Mouse (Mus musculus) layer of hippocampus, adult 2 months (tissue): ENCODE measurements around the gene Cyba. TPM values are rescaled to one million over a fixed set of nuclear protein-coding genes. Genes with fewer than 3 reads are reported as not detected.

Experiments
- DNase-seq, 2 experiments: peaks; one replicate each; pipeline ENCODE4 v3.0.0; 2022; ENCODE audit warnings: low spot score in 2 of 2
- H3K27ac ChIP-seq: fragments of 200-600 bp; 2 replicates; pipeline ENCODE4 v1.8.1; 2022
- H3K4me3 ChIP-seq: fragments of 200-600 bp; 2 replicates; pipeline ENCODE4 v1.8.1; 2022; ENCODE audit warnings: mild to moderate bottlenecking
- CTCF ChIP-seq: fragments of 200-600 bp; conservative IDR thresholded peaks from 2 replicates; pipeline ENCODE4 v1.8.1; 2022; ENCODE audit warnings: antibody characterized with exemption, mild to moderate bottlenecking, moderate library complexity
- microRNA-seq, 2 experiments: library from miRNA; unstranded; fragments of <30 nt; microRNA quantifications; one replicate each; pipeline ENCODE4 v1.2.0; 2021
- total RNA-seq, 2 experiments: library from RNA; stranded (reverse); gene quantifications; 2 replicates each; pipeline ENCODE4 v1.2.3; 2021

The Cyba gene
- total RNA-seq, 2 experiments from 2014 or later = 10.0 to 10.7 TPM

DNA sequence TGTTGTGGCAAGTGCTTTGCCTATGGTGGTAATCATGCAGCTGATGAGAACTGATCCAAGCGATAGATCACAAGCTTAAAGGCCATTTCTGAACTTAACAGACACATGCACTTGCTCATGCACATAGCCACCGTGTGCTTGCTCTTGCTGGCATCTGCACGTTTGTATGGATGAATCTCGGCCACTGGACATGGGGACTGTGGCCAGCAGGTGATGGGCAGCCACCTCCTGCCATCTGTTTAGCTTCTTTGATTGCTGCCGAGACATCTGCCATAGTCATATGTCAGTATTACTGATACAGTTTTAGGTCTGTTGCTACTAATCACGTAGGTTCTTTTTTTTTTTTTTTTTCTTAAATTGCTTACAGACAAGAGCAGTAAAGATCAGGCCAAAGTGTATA is 37.4 kb downstream of the Cyba start:
- no peak for DNase-seq
- Histone ChIP-seq H3K27ac (peak overlapping the region; percentile 48; the same call in 1 of the 2 replicates), H3K4me3 (no peak overlapping the region)
- no peak for TF ChIP-seq CTCF

DNA sequence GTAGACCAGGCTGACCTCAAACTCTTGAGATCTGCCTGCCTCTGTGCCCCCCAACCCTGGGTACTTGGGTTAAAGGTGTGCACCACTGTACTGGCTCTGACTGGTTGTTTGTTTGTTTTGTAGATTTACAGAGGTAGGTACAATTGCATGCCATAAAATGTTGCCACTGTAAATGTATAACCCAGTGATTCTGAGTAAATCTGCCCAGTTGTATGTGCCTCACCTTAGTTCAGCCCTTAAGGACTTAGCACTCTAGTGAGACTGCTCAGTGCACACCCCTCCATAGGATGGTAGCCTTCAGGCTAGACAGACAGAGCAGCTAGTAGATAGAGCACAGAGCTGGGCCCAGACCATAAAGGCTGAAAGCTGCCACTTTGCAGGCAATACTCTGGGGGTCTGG is 39.0 kb downstream of the Cyba start:
- DNase-seq = no peak

DNA sequence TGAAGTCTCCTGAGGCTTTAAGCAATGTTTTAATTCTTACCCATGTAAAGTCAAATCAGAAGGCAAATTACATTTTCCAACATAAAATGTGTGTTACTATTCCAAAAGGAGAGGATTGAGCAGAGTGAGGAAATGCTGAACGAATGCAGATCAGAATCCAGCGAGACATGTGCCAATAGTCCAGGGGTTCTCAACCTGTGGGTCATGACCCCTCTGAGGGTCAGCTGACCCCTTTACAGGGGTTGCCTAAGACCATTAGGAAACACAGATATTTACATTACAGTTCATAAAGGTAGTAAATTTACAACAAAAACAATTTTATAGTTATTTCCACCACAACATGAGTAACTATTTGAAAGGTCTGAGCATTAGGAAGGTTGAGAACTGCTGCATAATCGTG is 42.0 kb downstream of the Cyba start:
- no peak for DNase-seq
- no peak overlapping the region for H3K27ac ChIP-seq
- no peak for TF ChIP-seq CTCF
- no peak overlapping the region for H3K4me3 ChIP-seq

More for the DNA sequence above, 39.0 kb downstream of the Cyba start:
- no peak overlapping the region for H3K4me3 ChIP-seq
- no peak overlapping the region for H3K27ac ChIP-seq
- no peak for TF ChIP-seq CTCF

DNA sequence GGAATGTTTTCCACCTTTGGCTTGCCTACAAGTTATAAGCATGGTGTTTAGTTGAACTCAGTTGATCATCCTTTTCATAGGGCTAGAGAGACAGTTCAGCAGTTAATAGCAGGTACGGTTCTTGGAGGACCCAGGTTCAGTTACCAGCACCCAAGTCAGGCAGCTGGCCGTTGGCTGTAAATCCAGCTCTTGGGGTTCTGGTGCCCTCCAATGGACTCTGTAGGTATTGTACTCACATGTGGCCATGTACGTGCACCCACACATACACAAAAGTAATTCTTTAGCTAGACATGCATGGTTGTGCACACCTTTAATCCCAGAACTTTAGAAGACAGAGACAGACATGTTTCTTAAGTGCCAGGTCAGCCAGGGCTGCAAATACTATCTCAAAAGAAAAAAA is 43.4 kb downstream of the Cyba start:
- no peak overlapping the region for H3K27ac ChIP-seq
- H3K4me3 ChIP-seq = no peak overlapping the region
- DNase-seq = no peak
- TF ChIP-seq CTCF = peak; percentile 44

DNA sequence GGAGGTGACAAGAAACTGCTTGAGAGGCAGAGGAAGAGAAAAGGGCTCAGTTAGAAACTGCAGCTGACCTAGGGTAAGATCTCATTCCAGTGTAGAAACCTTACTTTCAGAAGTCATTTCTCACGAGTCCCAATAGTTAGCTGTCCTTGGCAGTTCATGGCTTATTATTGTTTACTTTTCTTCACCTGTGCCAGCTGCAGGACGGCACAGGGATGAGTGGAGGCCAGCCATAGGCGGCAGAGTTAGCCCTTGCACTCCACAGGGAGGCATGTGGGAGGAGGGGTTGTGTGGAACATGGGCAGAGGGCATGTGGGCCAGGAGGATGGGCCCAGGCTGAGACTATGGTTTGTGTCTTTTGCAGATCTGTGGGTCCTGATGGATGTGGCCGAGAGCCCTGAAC is 49.7 kb downstream of the Cyba start:
- H3K4me3 ChIP-seq = no peak overlapping the region
- no peak for TF ChIP-seq CTCF
- no peak for DNase-seq
- no peak overlapping the region for H3K27ac ChIP-seq

DNA sequence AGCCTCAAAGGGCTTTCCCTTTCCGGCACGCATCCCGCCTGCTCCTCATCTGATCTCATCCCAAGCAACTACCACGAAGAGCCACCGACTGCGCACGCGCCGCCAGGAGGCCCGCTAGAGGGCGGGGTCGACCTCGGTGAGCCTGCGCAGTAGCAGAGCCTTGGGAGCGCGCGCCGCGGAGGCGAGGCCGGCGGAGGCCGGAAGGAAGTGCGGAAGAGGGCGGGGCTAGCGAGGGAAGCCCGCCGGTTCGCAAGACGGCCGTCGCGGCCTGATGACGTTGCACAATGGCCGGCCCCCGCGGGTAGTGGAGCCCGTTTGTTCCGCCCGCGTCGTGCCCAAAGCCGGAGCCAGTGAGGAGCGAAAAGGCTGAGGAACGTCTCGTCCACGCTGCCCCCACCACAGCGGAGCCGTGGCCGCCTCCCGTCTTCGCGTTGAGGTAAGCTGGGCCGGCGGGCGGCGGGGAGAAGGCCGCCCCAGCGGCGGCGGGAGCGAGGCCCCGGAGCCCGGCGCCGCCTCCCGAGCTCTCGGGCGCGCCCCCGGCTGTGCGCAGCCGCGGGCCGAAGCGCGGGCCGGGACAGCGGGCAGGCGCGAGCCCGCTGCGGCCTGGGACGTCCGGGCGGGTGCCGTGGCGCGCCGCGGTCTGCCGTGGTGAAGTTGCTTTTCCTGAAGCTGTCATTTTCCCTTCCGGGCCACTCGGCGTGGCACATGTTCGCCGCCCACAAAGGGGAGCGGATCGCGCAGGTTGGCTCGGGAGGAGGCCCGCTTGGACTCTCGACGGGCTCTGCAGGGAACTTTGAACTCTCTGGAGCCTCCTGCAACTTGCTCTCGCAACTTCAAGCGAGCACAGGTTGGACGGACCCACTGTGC is 56.1 kb downstream of the Cyba start, which contains the start of gene Zc3h18:
TSS of gene Zc3h18 (plus strand) at position 245 of the 867 bp plus-strand sequence.
- TF ChIP-seq CTCF = peak; percentile 69
- peak; percentile 99 to 100 for DNase-seq
- Histone ChIP-seq H3K4me3 (peak within 1 kb of the TSS; percentile 91), H3K27ac (peak within 1 kb of the TSS; percentile 93)

DNA sequence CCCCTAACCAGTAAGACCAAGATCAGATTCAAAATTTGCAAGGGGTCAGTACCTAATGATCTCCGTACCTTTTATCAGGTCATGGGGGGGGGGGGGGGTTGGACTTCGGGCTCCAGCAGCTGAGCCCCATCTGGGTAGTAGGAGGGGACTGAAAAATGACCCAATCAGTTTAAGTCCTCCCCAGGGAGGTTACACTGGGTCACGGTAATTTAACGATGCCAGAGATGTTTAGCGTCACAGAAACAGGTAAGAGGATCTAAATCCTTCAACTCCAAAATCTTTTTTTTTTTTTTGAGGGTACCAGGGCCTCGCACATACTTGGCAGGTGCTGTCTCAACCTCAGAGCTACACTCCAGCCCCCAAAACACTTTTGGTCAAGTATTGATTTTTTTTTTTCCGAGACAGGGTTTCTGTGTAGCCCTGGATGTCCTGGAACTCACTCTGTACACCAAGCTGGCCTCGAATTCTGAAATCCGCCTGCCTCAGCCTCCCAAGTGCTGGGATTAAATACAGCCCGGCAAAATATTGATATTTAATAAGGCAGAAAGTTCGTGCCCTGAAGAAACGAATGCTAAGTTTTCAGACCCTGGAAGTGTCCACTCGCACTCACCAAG is 56.9 kb downstream of the Cyba start:
- no peak for TF ChIP-seq CTCF
- no peak for DNase-seq
- peak overlapping the region; percentile 91 for H3K4me3 ChIP-seq
- peak overlapping the region; percentile 72 for H3K27ac ChIP-seq

DNA sequence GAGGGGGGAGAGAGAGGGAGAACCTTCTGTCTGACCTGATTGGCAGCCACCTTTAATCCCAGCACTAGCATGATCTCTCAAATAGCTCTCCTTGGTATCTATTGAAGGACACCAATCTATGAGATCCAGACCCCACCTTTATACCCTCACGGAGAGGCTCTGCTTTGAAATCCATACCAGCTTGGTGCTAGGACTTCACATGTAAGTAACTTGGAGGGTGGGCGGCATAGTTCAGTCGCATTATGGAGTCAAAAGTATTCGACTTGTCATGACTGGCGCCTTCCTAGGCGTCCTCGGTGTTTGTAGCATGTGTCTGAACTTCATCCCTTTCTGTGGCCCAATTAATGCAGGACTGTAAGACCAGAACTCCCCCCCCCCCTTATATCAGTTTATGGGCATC is 57.4 kb downstream of the Cyba start:
- H3K27ac ChIP-seq = no peak overlapping the region
- H3K4me3 ChIP-seq = no peak overlapping the region
- no peak for DNase-seq
- no peak for TF ChIP-seq CTCF

Small RNAs within 50 kb of the gene (microRNA-seq; reads per million reads assigned to microRNA genes)
- 0 reads per million in 2 experiments for gene Gm24366

Other genes with a start within 250 kb of the Cyba start
- 10 to 100 TPM; 45.1 to 45.6 TPM for gene Zfpm1, start 150.8 kb downstream of the Cyba start, total RNA-seq
- gene Trhr2, start 72.2 kb downstream of the Cyba start, total RNA-seq = under 1 TPM; 0.79 to 0.82 TPM
- gene Zc3h18, start 56.3 kb downstream of the Cyba start, total RNA-seq = 10 to 100 TPM; 39.2 to 40.2 TPM
- gene Il17c, start 10.9 kb downstream of the Cyba start, total RNA-seq = not detected
- 10 to 100 TPM; 16.7 to 17.6 TPM for gene Mvd, start 10.5 kb upstream of the Cyba start, total RNA-seq
- gene Snai3, start 27.8 kb upstream of the Cyba start, total RNA-seq = not detected
- 10 to 100 TPM; 32.7 to 39.5 TPM for gene Rnf166, start 43.1 kb upstream of the Cyba start, total RNA-seq
- 10 to 100 TPM; 22.8 to 23.7 TPM for gene Ctu2, start 43.2 kb upstream of the Cyba start, total RNA-seq
- gene Piezo1, start 118.4 kb upstream of the Cyba start, total RNA-seq = 1 to 10 TPM; 3.1 to 5.5 TPM
- 1 to 10 TPM; 1.3 to 1.6 TPM for gene Cdt1, start 135.1 kb upstream of the Cyba start, total RNA-seq
- gene Aprt, start 144.0 kb upstream of the Cyba start, total RNA-seq = 10 to 100 TPM; 60.7 to 62.3 TPM
- 10 to 100 TPM; 11.8 to 13.9 TPM for gene Galns, start 178.5 kb upstream of the Cyba start, total RNA-seq
- gene Trappc2l, start 178.7 kb upstream of the Cyba start, total RNA-seq = 10 to 100 TPM; 77.3 to 88.6 TPM
- gene Pabpn1l, start 189.8 kb upstream of the Cyba start, total RNA-seq = under 1 TPM in 1 of 2 experiments, not detected in 1; 0.52 TPM